Mouse (Mus musculus): ENCODE data around the gene Cadm1.

Cadm1 gene

GRCm38 (mm10) chr9:47741751-47742150 is 211.8 kb downstream of the Cadm1 start:
- no peak for DNase-seq (ENCODE audit: low spot score)

- DNase-seq (ENCODE audit: low spot score), result no peak
Observed at GRCm38 (mm10) chr9:47744916-47745315, 214.9 kb downstream of the Cadm1 start.

DNA sequence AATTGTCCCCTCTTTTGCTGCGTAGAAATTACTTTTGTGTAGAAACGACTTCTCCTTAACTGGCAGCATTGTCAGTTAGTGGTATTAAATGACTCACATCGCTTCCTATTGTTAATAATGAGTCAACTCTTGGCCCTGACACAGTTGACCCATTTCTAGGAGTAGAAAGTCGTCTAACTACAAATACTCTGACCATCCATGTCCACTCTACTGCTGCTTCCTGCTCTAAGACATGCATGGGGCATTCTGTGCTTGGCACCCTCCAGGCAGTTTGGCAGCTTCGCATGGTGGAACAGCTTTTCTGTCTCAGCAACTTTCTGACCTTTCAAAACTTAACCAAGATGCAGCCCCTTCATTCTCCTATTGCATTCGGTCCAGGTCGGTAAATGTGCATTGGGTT is 215.7 kb downstream of the Cadm1 start:
- no peak for DNase-seq (ENCODE audit: low spot score)

- no peak for DNase-seq (ENCODE audit: low spot score)
Observed at GRCm38 (mm10) chr9:47749160-47749559, 219.2 kb downstream of the Cadm1 start.

- DNase-seq (ENCODE audit: low spot score), result no peak
Observed at GRCm38 (mm10) chr9:47752516-47752915, 222.5 kb downstream of the Cadm1 start.

DNA sequence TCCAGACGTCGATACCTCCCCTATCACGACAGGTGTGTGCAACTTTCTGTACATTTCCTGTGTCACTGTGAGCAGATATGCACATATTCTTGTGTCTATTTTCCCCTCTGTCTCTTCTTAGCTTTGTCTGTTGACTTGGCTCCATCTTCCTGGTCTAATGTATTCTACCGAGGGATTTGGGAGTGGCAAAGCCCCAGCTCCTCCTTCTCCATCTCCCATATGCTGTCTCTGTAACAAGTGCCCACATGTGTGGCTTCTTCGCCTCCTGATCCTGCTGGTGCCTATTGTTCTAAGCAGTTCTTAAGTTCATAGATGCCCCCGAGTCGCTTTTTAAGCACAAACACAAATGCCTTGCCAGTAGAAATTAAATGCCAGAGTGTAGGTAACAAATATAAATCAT is 223.2 kb downstream of the Cadm1 start:
- no peak for DNase-seq (ENCODE audit: low spot score)

DNA sequence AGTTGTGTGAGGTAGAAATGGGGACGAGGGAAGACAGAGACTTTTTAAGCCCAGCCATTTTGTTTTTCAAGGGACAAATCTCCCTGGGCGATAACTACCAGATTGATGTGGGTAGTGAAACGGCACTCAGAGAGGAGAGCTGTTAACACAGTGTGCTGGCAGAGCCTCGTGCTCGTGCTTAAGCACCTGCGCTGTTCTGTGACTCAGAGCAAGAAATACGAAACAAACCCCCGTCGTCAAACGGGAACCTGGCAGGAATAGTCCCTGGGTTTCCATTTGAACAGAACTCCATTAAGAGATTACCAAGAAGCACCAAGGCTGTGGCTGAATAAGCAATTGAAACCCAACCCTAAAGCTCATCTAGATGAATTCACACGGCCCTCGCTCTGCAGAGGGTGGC is 225.1 kb downstream of the Cadm1 start:
- DNase-seq (ENCODE audit: low spot score), result no peak

- no peak for DNase-seq (ENCODE audit: low spot score)
Observed at GRCm38 (mm10) chr9:47757798-47758197, 227.8 kb downstream of the Cadm1 start.

GRCm38 (mm10) chr9:47758320-47758719 is 228.3 kb downstream of the Cadm1 start:
- no peak for DNase-seq (ENCODE audit: low spot score)

GRCm38 (mm10) chr9:47759807-47760206 is 229.8 kb downstream of the Cadm1 start:
- DNase-seq (ENCODE audit: low spot score), result no peak

DNA sequence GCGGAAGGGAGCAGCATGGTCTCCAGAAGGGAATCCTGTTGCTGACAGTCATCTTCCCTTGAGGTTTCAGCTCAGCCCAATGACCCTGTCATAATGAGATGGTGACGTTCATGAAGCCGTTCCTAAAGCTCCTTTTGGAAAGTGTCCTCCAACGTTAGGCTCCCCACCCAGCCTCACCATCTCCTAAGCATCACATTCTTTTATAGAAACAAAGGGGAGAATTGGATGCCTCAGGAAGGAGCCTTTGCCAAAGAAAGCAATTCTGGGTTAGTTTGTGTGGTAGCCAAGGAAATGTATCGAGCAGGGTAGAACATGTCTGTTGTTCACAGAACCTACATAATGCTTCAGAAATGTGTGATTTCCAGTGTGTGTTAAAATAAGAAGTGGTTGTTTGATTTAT is 231.6 kb downstream of the Cadm1 start:
- no peak for DNase-seq (ENCODE audit: low spot score)

GRCm38 (mm10) chr9:47762913-47763312 is 232.9 kb downstream of the Cadm1 start:
- no peak for DNase-seq (ENCODE audit: low spot score)

DNA sequence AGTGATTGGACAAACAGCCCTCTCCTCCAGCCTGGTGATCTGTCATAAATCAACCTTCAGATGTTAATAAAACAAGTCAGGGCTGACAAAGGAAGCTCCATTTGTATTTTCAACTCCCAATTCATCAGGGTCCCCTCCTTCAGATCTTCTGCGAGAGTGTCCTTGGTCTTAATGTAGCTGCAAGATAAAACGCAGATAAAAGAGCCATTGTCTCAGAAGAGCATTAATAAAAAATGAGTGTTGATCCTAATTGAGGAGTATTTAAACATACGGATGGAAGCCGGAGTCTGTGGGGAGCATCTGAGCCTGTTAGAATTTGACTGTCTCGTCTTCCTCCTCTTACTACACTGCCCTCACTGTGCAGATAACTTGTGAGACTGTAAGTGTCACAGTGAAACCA is 234.9 kb downstream of the Cadm1 start:
- no peak for DNase-seq (ENCODE audit: low spot score)

- no peak for DNase-seq (ENCODE audit: low spot score)
Observed at GRCm38 (mm10) chr9:47765323-47765722, 235.3 kb downstream of the Cadm1 start.

DNA sequence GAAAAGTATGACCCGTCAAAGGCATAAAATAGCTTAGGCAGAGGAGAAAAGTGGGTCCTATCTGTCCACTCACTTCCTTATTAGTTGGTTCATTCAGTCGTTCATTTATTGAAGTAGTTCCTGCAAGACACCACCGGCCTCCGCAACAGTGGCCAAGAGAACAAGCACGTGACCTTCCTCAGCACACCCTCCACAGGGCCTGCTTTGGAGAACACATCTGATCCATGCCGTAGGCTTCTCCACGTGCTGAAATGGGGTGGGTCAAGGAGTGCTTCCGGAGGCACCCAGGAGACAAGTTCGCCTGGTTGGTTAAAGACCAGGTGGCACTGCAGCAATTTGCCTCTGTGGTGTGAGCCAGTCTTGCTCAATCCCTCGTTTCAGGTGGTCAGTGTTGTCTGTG is 236.4 kb downstream of the Cadm1 start:
- DNase-seq (ENCODE audit: low spot score), result no peak

GRCm38 (mm10) chr9:47770836-47771235 is 240.9 kb downstream of the Cadm1 start:
- no peak for DNase-seq (ENCODE audit: low spot score)

DNA sequence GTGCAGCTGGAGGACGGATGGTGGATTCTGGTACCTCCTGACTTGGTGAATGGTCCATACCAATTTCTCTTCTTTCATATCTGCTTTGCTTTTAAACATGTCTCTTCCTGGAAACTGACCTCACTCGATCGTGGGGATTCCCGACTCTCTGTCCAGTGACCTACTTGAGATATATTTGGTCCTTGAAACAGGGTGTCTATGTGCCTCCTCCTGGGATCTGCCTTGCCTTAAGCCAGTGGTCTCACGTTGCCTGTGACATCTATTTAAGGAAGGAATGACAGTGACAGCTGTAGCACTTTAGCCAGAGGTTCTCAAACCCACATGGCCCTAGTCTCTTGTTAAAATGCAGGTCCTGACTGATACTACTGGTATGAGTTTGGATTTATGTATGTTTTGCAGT is 242.0 kb downstream of the Cadm1 start:
- no peak for DNase-seq (ENCODE audit: low spot score)

GRCm38 (mm10) chr9:47772750-47773149 is 242.8 kb downstream of the Cadm1 start:
- no peak for DNase-seq (ENCODE audit: low spot score)

DNA sequence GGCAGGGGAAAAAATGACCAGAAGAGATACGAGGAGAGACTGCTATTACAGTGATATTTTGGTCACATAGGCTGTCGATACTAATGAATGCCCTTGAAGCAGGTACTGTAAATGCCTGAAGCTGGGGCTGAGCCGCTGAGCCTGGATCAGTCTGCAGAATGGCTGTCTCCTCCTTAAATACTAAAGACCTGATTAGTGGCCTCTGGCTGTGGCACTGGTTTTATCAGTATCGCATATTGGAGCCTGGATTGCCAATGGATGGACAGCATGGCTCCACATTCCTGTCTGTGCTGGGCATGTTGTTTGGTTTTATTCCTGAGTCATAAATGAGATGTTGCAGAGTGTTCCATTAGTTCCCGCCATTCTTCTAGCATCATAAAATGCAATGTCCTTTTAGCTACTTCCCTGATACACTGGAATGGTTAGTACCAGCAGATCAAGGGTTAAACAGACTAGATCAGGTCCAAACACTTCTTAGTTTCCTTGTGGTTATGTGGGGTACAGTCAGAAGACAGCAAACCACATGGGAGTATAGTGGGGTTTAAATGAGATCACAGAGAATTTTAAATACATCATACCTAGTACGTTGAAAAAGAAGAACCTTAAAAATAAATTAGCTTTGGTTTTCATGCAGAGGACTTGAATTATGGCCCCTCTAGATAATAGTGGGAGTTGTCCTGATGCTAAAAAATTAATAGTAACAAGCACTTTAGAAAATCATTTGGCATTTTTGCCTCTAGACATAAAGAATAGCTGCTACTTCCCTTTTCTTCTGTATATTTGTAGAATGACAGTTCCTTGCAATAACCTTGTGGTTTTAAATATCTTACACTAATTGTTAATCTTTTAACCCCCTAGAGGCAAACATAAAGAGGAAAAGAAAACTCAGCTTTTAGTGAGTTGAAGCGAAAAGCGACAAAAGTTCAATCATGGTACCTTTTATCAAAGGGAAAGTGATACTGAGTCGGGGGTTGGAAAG is 247.3 kb downstream of the Cadm1 start:
- no peak for DNase-seq (ENCODE audit: low spot score)

DNA sequence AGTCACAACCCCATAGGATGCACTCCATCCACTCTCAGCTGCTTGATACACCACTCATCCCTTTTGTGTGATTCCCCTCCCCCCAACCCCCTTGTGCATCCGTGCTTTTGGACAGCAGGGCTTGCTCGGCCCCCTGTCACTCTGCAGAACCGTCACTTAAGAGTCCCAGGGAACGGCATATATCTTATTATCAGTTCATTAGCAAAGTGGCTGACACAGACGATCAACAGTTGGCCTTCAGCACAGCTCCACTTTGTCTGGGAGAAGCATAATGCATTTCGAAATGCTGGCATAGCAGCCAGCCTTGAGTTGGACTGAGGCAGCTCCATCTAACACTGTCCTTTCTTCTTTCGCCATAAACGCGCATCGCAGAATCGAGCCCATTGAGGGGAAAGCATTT is 248.5 kb downstream of the Cadm1 start:
- no peak for DNase-seq (ENCODE audit: low spot score)

GRCm38 (mm10) chr9:47779291-47779690 is 249.3 kb downstream of the Cadm1 start:
- DNase-seq (ENCODE audit: low spot score), result no peak

DNA sequence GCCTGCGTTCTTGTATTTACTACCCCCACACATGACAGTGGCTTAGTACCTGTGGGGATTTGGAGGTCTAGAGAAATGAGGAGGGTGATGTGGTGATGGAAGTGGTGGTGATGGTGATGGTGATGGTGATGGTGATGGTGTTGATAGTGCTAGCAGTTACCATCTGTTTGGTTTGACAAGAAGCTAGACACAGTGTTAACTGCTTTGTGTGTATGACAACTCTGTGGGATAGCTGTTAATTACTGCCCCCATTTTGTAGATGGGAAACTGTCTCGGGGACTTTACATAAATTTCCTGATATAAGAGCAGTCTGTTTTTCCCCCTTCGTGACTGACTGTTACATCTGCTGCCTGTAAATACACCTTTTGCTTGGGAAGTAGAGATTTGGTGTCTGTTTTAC is 256.7 kb downstream of the Cadm1 start:
- DNase-seq (ENCODE audit: low spot score), result no peak

GRCm38 (mm10) chr9:47798478-47798877 is 268.5 kb downstream of the Cadm1 start:
- no peak for DNase-seq (ENCODE audit: low spot score)

GRCm38 (mm10) chr9:47801242-47801641 is 271.3 kb downstream of the Cadm1 start:
- DNase-seq (ENCODE audit: low spot score), result no peak

All from T-cell, adult 2 months (primary cell).